In the genomic region with DNA sequence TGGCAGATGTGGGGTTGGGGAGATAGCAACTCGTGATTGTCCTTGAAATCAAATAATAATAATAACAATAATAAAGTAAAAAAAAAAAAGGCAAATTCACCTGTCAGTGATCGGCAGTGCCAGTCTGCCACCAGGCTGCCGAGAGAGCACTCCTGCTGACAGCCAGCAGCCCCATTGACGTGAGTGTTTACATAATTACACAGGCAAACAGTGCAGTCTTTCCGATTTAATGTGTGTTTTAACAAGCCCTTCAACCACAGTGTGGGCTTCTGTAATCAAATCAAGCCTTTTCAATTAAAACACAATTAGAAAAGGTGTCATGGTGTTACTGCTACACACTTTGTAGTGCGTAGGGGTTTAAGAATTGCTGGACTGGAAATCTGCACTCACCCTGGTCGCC, we compare ENCODE assay signal across 11 mouse cellular contexts. TPM values are rescaled to one million over a fixed set of nuclear protein-coding genes. Genes with fewer than 3 reads are reported as not detected.
DNase-seq lines count a peak whose midpoint lies in the region; ATAC-seq and TF ChIP-seq lines count a peak whose summit lies in the region.
"Had no signal": no experiment of that assay in that cellular context is flagged by ENCODE, and none has a peak within 500 bp of the region (broad histone marks: within the 10 kb centered on the region; RNA-seq: fewer than 3 reads in every experiment).

No protein-coding gene starts in this region.

- TF ChIP-seq CTCF in lung, embryonic 14.5 days (IDR thresholded peaks at IDR 0.05; ENCODE audit: low read depth): no peak
- no peak for TF ChIP-seq CTCF in lung, adult 2 months (IDR thresholded peaks at IDR 0.05; ENCODE audit: insufficient read depth, low read length)
- TF ChIP-seq CTCF in intestine, postnatal 0 days (IDR thresholded peaks at IDR 0.05; ENCODE audit: low read depth): no peak

- no peak overlapping the region for H3K27ac ChIP-seq in heart, embryonic 12.5 days (ENCODE audit: poor library complexity, severe bottlenecking)
- H3K27ac ChIP-seq in lung, embryonic 14.5 days (ENCODE audit: low read depth): no peak overlapping the region
- H3K27ac ChIP-seq in intestine, postnatal 0 days (ENCODE audit: low read depth, low read length): no peak overlapping the region
- no peak overlapping the region for H3K27ac ChIP-seq in stomach, embryonic 14.5 days (ENCODE audit: low read length)
- H3K27ac ChIP-seq: heart, adult 2 months had no signal

- WGBS in heart, embryonic 12.5 days: 23% methylated on average over 7 of the region's 7 CpGs
- WGBS in lung, embryonic 14.5 days: 10% methylated on average over 7 of the region's 7 CpGs
- WGBS in lung, adult 2 months: 24% methylated on average over 7 of the region's 7 CpGs
- 30% methylated on average over 7 of the region's 7 CpGs for WGBS in intestine, postnatal 0 days
- 15% methylated on average over 7 of the region's 7 CpGs for WGBS in stomach, embryonic 14.5 days

- no peaks in the 10 kb centered on the region for H3K9me3 ChIP-seq in heart, embryonic 12.5 days (replicated peaks)
- H3K9me3 ChIP-seq in lung, embryonic 14.5 days (ENCODE audit: low read depth, low read length): no peaks in the 10 kb centered on the region
- H3K9me3 ChIP-seq in intestine, postnatal 0 days (ENCODE audit: control insufficient read depth): no peaks in the 10 kb centered on the region
- no peaks in the 10 kb centered on the region for H3K9me3 ChIP-seq in stomach, embryonic 14.5 days (ENCODE audit: control insufficient read depth, low read depth, low read length)

- no peak for TF ChIP-seq POLR2A in lung, adult 2 months (IDR thresholded peaks at IDR 0.05; ENCODE audit: borderline replicate concordance, extremely low read depth, low read depth, low read length)

- H3K4me1 ChIP-seq in heart, embryonic 12.5 days (replicated peaks): no peaks in the 10 kb centered on the region
- H3K4me1 ChIP-seq in lung, embryonic 14.5 days (ENCODE audit: insufficient read depth): no peaks in the 10 kb centered on the region
- peaks cover 4% of the 10 kb centered on the region; the same call in 1 of the 2 replicates for H3K4me1 ChIP-seq in lung, adult 2 months (ENCODE audit: control insufficient read depth, insufficient read depth, low read length)
- H3K4me1 ChIP-seq in intestine, postnatal 0 days (replicated peaks; ENCODE audit: control insufficient read depth, insufficient read depth, low read length): no peaks in the 10 kb centered on the region
- no peaks in the 10 kb centered on the region for H3K4me1 ChIP-seq in stomach, embryonic 14.5 days (ENCODE audit: control insufficient read depth, insufficient read depth, low read length)

- H3K36me3 ChIP-seq in heart, embryonic 12.5 days: no peaks in the 10 kb centered on the region
- no peaks in the 10 kb centered on the region for H3K36me3 ChIP-seq in lung, embryonic 14.5 days (ENCODE audit: insufficient read depth)
- no peaks in the 10 kb centered on the region for H3K36me3 ChIP-seq in intestine, postnatal 0 days (ENCODE audit: control insufficient read depth, insufficient read depth)
- H3K36me3 ChIP-seq in stomach, embryonic 14.5 days (ENCODE audit: control insufficient read depth, insufficient read depth, low read length): no peaks in the 10 kb centered on the region

- H3K4me2 ChIP-seq in heart, embryonic 12.5 days: peak overlapping the region; percentile 55
- H3K4me2 ChIP-seq in lung, embryonic 14.5 days: peak overlapping the region; percentile 53
- peak overlapping the region; percentile 53 for H3K4me2 ChIP-seq in intestine, postnatal 0 days (replicated peaks; ENCODE audit: low read depth)
- H3K4me2 ChIP-seq in stomach, embryonic 14.5 days (replicated peaks; ENCODE audit: low read depth, low read length): peak overlapping the region; percentile 19; the same call in 1 of the 2 replicates

- no peak for ATAC-seq in heart, embryonic 12.5 days (ENCODE audit: insufficient number of reproducible peaks, low FRiP score)
- no peak for ATAC-seq in lung, embryonic 14.5 days (ENCODE audit: insufficient read depth)
- no peak for ATAC-seq in intestine, postnatal 0 days
- ATAC-seq in stomach, embryonic 14.5 days (ENCODE audit: insufficient number of reproducible peaks, insufficient read depth, low FRiP score, low read depth): no peak

- peak overlapping the region; percentile 38; the same call in 1 of the 2 replicates for H3K4me3 ChIP-seq in heart, embryonic 12.5 days
- H3K4me3 ChIP-seq in lung, embryonic 14.5 days (ENCODE audit: low read depth, low read length): peak overlapping the region; percentile 16; the same call in 1 of the 2 replicates
- H3K4me3 ChIP-seq in lung, adult 2 months (replicated peaks; ENCODE audit: extremely low read depth, low read depth, low read length): no peak overlapping the region
- peak overlapping the region; percentile 19 for H3K4me3 ChIP-seq in intestine, postnatal 0 days (ENCODE audit: low read depth, low read length)
- no peak overlapping the region for H3K4me3 ChIP-seq in stomach, embryonic 14.5 days (ENCODE audit: low read depth, low read length)
- H3K4me3 ChIP-seq: heart, adult 2 months had no signal

- H3K27me3 ChIP-seq in heart, embryonic 12.5 days (replicated peaks): peaks cover 44% of the 10 kb centered on the region
- H3K27me3 ChIP-seq in lung, embryonic 14.5 days (ENCODE audit: insufficient read depth, low read length): peaks cover 6% of the 10 kb centered on the region; the same call in 1 of the 2 replicates
- H3K27me3 ChIP-seq in intestine, postnatal 0 days (replicated peaks; ENCODE audit: control insufficient read depth, insufficient read depth, low read length): 0 out of 2 replicates have a peak, but pooled peaks cover 5% of the 10 kb centered on the region
- no peaks in the 10 kb centered on the region for H3K27me3 ChIP-seq in stomach, embryonic 14.5 days (ENCODE audit: control insufficient read depth, insufficient read depth, low read length)

- H3K9ac ChIP-seq in heart, embryonic 12.5 days: no peak overlapping the region
- H3K9ac ChIP-seq in lung, embryonic 14.5 days: no peak overlapping the region
- H3K9ac ChIP-seq in intestine, postnatal 0 days (ENCODE audit: low read depth, low read length): no peak overlapping the region
- no peak overlapping the region for H3K9ac ChIP-seq in stomach, embryonic 14.5 days (replicated peaks; ENCODE audit: low read depth, low read length)

- DNase-seq in heart, postnatal 4 days: no peak
- no peak for DNase-seq in lung, embryonic 14.5 days
- no peak for DNase-seq in lung, adult 2 months
- no peak for DNase-seq in right cerebral cortex, postnatal 14 days
- no peak for DNase-seq in kidney, postnatal 25 days
- DNase-seq: cerebellum, adult 11-12 months; heart, adult 2 months; thymus, adult 18-20 months had no signal

RNA-seq across cellular contexts. Expression of gene Eno4, which starts 24.1 kb away (rescaled TPM):
- 0.10 and 0.27 TPM in 2 replicates for polyA plus RNA-seq in heart, embryonic 12.5 days (2016; fragmentation: Nextera tagmentation; extraction: Ambion mirVana)
- total RNA-seq in heart, postnatal 4 days (2021): not detected
- polyA plus RNA-seq in lung, embryonic 14.5 days (2014; fragmentation: Nextera tagmentation; extraction: Ambion mirVana): 0.50 and 0.88 TPM in 2 replicates
- polyA plus RNA-seq in lung, adult 2 months (2012; rRNA removed): 3.1 and 4.6 TPM in 2 replicates
- 0.05 and 0.10 TPM in 2 replicates for polyA plus RNA-seq in intestine, postnatal 0 days (2015; fragmentation: Nextera tagmentation; extraction: Ambion mirVana)
- polyA plus RNA-seq in stomach, embryonic 14.5 days (2014; fragmentation: Nextera tagmentation; extraction: Ambion mirVana): 0.32 and 0.38 TPM in 2 replicates
- total RNA-seq: heart, adult 2 months had no signal

RNA-seq across cellular contexts. Expression of gene Hspa12a, which starts 24.3 kb away (rescaled TPM):
- polyA plus RNA-seq in heart, embryonic 12.5 days (2016; fragmentation: Nextera tagmentation; extraction: Ambion mirVana): 10.5 and 10.8 TPM in 2 replicates
- 10 to 100 TPM; 27.1 to 31.3 TPM for total RNA-seq in heart, postnatal 4 days (2021)
- 3.9 and 4.6 TPM in 2 replicates for polyA plus RNA-seq in lung, embryonic 14.5 days (2014; fragmentation: Nextera tagmentation; extraction: Ambion mirVana)
- polyA plus RNA-seq in lung, adult 2 months (2012; rRNA removed): 12.5 and 13.1 TPM in 2 replicates
- 3.6 TPM in 2 replicates for polyA plus RNA-seq in intestine, postnatal 0 days (2015; fragmentation: Nextera tagmentation; extraction: Ambion mirVana)
- polyA plus RNA-seq in stomach, embryonic 14.5 days (2014; fragmentation: Nextera tagmentation; extraction: Ambion mirVana): 4.9 and 5.0 TPM in 2 replicates

Comparison
In these comparisons a context has a peak if more than half of its experiments do, and no peak if none do; other contexts are left out.
1. H3K4me3 ChIP-seq: peak in heart, embryonic 12.5 days (single experiment), lung, embryonic 14.5 days (single experiment) and intestine, postnatal 0 days (single experiment); none in lung, adult 2 months (single experiment) and stomach, embryonic 14.5 days (single experiment).
2. Peak in every context shown above with its lines, with median percentiles within 50 percentile points of each other: H3K4me2 ChIP-seq.